Mouse (Mus musculus) lung, adult 2 months (tissue): ENCODE data around the gene Tent4b.

Experiments
- CTCF ChIP-seq: fragments of 200-500 bp; IDR thresholded peaks from 2 replicates; pipeline ENCODE4 v1.5.1; 2011; ENCODE audit warnings: mild to moderate bottlenecking, low read length, control low read depth; ENCODE audit not compliant: insufficient read depth
- POLR2A ChIP-seq: fragments of 200-500 bp; IDR thresholded peaks from 2 replicates; pipeline ENCODE4 v1.6.1; 2011; ENCODE audit warnings: low read depth, mild to moderate bottlenecking, control low read depth, low read length, borderline replicate concordance; ENCODE audit errors: extremely low read depth

- TF ChIP-seq CTCF (no peak), POLR2A (no peak)
Observed at GRCm38 (mm10) chr8:88150910-88151371, 48.1 kb upstream of the Tent4b start.
